Mouse (Mus musculus) erythroblast, embryonic 14.5 days (primary cell): ENCODE measurements around the gene Tmem243. TPM values are rescaled to one million over a fixed set of nuclear protein-coding genes. Genes with fewer than 3 reads are reported as not detected.

Experiments
- H3K27me3 ChIP-seq: 2 replicates; pipeline ENCODE4 v1.6.1; 2012; ENCODE audit warnings: inconsistent platforms; ENCODE audit not compliant: control insufficient read depth
- H3K36me3 ChIP-seq: 2 replicates; pipeline ENCODE4 v1.6.1; 2012; ENCODE audit warnings: mild to moderate bottlenecking, inconsistent platforms; ENCODE audit not compliant: control insufficient read depth
- H3K4me1 ChIP-seq: 2 replicates; pipeline ENCODE4 v1.6.1; 2012; ENCODE audit warnings: inconsistent platforms; ENCODE audit not compliant: control insufficient read depth
- H3K4me3 ChIP-seq: replicated peaks from 2 replicates; pipeline ENCODE3; 2012; ENCODE audit warnings: moderate library complexity, mild to moderate bottlenecking, inconsistent platforms
- H3K9me3 ChIP-seq: 2 replicates; pipeline ENCODE4 v1.6.1; 2012; ENCODE audit warnings: low read length, inconsistent platforms, mixed read lengths; ENCODE audit not compliant: control insufficient read depth
- GATA1 ChIP-seq: IDR thresholded peaks from 2 replicates; pipeline ENCODE4 v1.6.1; 2012; ENCODE audit warnings: low read length, inconsistent platforms, mixed read lengths
- TAL1 ChIP-seq: IDR thresholded peaks from 3 replicates; pipeline ENCODE4 v1.6.1; 2012; ENCODE audit warnings: low read length, inconsistent platforms, mixed read lengths
- polyA plus RNA-seq: library from polyadenylated mRNA; stranded (reverse); fragments of >175 nt; gene quantifications from 2 replicates; pipeline ENCODE4 v1.2.3, GENCODE M21; 2012

The Tmem243 gene
- polyA plus RNA-seq, 1 experiment: 0.14 TPM

DNA sequence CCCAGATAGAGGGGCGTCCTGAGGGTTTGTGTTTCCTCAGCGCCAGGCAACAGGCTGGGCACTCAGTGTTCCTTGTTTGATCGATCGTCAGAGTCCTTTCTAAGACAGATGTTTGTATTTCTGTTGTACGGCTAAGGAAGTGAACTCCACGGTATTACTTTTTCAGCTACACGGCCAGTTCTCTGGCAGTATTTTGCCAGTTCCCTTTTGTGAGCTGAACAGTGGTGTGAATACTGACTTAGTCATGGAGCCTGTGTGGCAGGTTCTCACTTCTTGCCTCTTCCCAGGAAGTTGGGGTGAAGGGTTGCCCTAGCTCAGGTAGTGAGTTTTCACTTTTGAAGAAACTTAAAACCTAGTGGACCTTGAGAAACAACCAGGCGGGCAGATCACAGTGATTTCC, 3.5 kb downstream of the Tmem243 start:
- Histone ChIP-seq H3K9me3 (peaks cover 4% of the 10 kb centered on the region; the same call in 1 of the 2 replicates), H3K4me3 (no peak overlapping the region), H3K36me3 (no peaks in the 10 kb centered on the region), H3K4me1 (peaks cover 14% of the 10 kb centered on the region), H3K27me3 (peaks cover 49% of the 10 kb centered on the region)
- no peak for TF ChIP-seq GATA1

GRCm38 (mm10) chr5:9106806-9107205, 6.3 kb downstream of the Tmem243 start:
- no peaks in the 10 kb centered on the region for H3K4me1 ChIP-seq
- no peak overlapping the region for H3K4me3 ChIP-seq
- H3K36me3 ChIP-seq: no peaks in the 10 kb centered on the region
- no peaks in the 10 kb centered on the region for H3K9me3 ChIP-seq
- H3K27me3 ChIP-seq: peaks cover 21% of the 10 kb centered on the region
- TF ChIP-seq GATA1 (no peak), TAL1 (no peak)

DNA sequence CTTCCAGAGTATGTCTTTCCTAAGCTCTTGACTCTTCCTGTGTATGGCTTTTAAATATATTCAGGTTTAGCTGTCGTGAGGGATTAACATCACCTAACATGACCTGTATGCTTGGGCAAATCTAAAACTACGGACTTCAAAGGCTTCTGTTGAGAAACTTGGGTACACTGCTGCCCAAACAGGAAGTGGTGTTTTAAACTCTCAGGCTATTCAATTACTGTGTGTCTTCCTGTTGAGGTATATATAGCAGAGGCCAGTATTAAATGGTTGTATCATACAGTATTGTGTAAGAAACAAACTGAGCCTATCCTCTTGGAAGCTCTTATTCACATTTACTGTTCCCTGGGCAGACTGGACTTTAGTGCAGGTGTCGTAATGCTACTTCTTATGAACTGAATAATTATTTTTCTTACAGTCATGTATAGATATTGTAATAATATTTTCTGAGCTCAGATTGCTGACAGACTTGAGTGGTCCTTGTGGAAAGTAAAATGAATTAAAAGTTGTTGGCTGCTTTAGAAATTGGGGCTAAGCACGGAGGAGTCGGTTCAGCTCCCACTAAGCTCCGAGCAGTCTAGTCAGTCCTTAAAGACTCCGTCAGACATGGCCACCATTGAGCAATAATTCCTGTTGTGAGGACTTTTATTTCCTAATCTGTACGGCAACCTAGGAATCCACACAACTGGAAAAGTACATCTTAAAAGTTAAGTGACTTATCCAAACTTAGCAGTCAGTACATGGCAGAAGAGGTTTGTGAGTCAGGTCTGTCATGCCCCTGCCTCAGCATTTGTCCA, 7.0 kb downstream of the Tmem243 start:
- Histone ChIP-seq H3K4me1 (no peaks in the 10 kb centered on the region), H3K9me3 (no peaks in the 10 kb centered on the region), H3K36me3 (no peaks in the 10 kb centered on the region), H3K4me3 (no peak overlapping the region), H3K27me3 (peaks cover 14% of the 10 kb centered on the region)
- no peak for TF ChIP-seq TAL1
- no peak for TF ChIP-seq GATA1

DNA sequence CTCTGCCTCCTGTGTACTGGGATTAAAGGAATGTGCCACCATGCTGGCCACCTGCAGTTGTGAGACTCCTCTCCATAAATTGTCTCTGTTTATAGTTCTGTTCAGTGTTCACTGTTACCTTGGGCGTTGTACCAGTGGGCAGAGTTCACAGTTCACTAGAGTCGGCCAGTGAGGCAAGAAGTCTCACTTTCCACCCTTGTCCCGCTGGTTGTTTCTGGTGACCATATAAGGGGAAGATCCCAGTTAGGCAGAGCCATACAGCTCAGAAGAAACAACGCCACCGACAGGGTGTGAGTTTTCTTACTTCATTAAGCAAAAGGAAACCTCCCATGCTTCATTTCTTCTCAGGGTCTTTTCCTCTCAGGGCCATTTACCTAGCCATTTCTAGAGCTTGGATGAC, 8.0 kb downstream of the Tmem243 start:
- H3K4me1 ChIP-seq: no peaks in the 10 kb centered on the region
- H3K4me3 ChIP-seq: no peak overlapping the region
- no peak for TF ChIP-seq TAL1
- TF ChIP-seq GATA1: no peak
- H3K9me3 ChIP-seq: no peaks in the 10 kb centered on the region
- H3K27me3 ChIP-seq: peaks cover 6% of the 10 kb centered on the region
- H3K36me3 ChIP-seq: no peaks in the 10 kb centered on the region

- Histone ChIP-seq H3K4me1 (no peaks in the 10 kb centered on the region), H3K4me3 (no peak overlapping the region), H3K36me3 (no peaks in the 10 kb centered on the region), H3K27me3 (no peaks in the 10 kb centered on the region), H3K9me3 (no peaks in the 10 kb centered on the region)
- TF ChIP-seq TAL1 (no peak), GATA1 (no peak)
Measured at GRCm38 (mm10) chr5:9109582-9109981, 9.1 kb downstream of the Tmem243 start.

GRCm38 (mm10) chr5:9111285-9111684, 10.8 kb downstream of the Tmem243 start:
- Histone ChIP-seq H3K4me1 (no peaks in the 10 kb centered on the region), H3K36me3 (no peaks in the 10 kb centered on the region), H3K27me3 (no peaks in the 10 kb centered on the region), H3K4me3 (no peak overlapping the region), H3K9me3 (no peaks in the 10 kb centered on the region)
- no peak for TF ChIP-seq TAL1
- no peak for TF ChIP-seq GATA1

DNA sequence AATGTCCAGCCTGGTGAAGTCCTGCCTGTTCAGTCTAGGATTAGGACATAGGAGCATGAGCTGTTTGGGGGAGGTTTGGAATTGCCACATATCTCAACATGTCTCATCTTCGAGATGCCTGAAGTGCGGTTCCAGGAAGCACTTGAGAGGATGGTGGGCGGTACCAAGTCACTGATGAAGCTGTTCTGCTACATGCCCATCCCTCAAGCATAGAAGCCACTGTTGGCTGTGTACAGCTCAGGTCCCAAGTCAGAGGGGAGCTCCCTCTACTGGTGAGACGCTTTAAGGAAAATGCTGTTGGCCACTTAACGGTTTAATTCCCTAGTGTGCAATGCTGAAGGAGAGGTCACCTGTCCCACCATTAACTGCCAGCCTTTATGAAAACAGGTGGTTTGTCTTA, 11.3 kb downstream of the Tmem243 start:
- TF ChIP-seq TAL1 (no peak), GATA1 (no peak)
- no peaks in the 10 kb centered on the region for H3K9me3 ChIP-seq
- H3K27me3 ChIP-seq: no peaks in the 10 kb centered on the region
- no peaks in the 10 kb centered on the region for H3K36me3 ChIP-seq
- H3K4me1 ChIP-seq: no peaks in the 10 kb centered on the region
- H3K4me3 ChIP-seq: no peak overlapping the region

- peaks cover 15% of the 10 kb centered on the region for H3K36me3 ChIP-seq
- no peak for TF ChIP-seq GATA1
- TF ChIP-seq TAL1: no peak
- no peak overlapping the region for H3K4me3 ChIP-seq
- H3K9me3 ChIP-seq: no peaks in the 10 kb centered on the region
- H3K4me1 ChIP-seq: no peaks in the 10 kb centered on the region
- H3K27me3 ChIP-seq: no peaks in the 10 kb centered on the region
Measured at GRCm38 (mm10) chr5:9114162-9114561, 13.7 kb downstream of the Tmem243 start.

DNA sequence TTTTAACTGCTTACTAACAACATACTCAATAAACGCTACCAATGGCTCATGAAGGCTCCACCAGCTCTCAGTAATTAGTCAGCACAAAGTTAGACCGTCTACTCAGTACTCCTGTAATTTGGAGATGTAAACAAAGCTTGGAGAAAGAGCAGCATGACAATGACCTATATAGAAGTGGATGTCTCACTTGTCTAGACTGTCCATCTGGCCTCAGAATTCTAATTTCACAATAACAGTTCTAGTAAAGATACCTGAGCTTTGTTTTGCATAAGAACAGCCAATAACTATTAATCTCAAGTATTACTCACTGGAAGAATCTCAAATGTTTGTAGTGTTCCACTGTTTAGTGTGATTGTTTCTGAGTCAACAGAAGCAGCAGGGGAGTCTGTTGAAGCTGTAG, 23.7 kb downstream of the Tmem243 start:
- TF ChIP-seq GATA1: no peak
- no peak for TF ChIP-seq TAL1
- H3K36me3 ChIP-seq: peaks cover 90% of the 10 kb centered on the region

GRCm38 (mm10) chr5:9128566-9128965, 28.1 kb downstream of the Tmem243 start:
- no peak for TF ChIP-seq GATA1
- no peak for TF ChIP-seq TAL1
- H3K36me3 ChIP-seq: peaks cover 69% of the 10 kb centered on the region
- H3K4me1 ChIP-seq: no peaks in the 10 kb centered on the region
- H3K27me3 ChIP-seq: no peaks in the 10 kb centered on the region
- no peaks in the 10 kb centered on the region for H3K9me3 ChIP-seq
- no peak overlapping the region for H3K4me3 ChIP-seq

More for the DNA sequence above, 23.7 kb downstream of the Tmem243 start:
- no peaks in the 10 kb centered on the region for H3K27me3 ChIP-seq
- H3K4me3 ChIP-seq: no peak overlapping the region
- no peaks in the 10 kb centered on the region for H3K4me1 ChIP-seq
- H3K9me3 ChIP-seq: no peaks in the 10 kb centered on the region
